Mouse (Mus musculus): ENCODE measurements around the gene Ick. TPM values are rescaled to one million over a fixed set of nuclear protein-coding genes. Genes with fewer than 3 reads are reported as not detected.
"Not testable (repeated sequence)": the region's sequence is repeated elsewhere in the genome, so short reads cannot be mapped to it uniquely, and the experiment has no call there.

Ick gene
- total RNA-seq, 1 experiment from 2014 or later = 3.4 TPM

- peak; percentile 76 for ATAC-seq (replicated peaks; ENCODE audit: insufficient number of reproducible peaks, low FRiP score, low TSS enrichment, poor library complexity, severe bottlenecking)
Measured at GRCm38 (mm10) chr9:78176201-78176727, 67.3 kb downstream of the Ick start.

DNA sequence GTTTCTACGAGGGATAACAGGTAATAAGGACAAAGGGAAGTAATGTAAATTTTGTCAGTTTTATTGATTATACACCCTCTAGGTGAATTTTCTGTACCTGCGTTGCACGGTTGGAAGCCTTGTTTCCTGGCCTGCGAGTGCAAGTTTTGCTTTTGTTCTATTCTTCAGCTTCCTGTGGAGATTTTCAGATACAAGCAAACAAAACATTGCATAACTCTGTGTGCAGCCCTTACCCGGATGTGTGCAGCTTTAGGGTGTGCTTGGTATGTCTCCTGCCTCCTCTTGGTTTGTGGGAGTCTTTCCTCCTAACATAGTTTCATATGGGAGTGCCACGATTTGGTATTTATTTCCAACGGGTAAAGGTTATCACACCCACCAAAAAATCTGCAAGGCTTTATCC lies 67.8 kb downstream of the Ick start:
- no peak for ATAC-seq (replicated peaks; ENCODE audit: insufficient number of reproducible peaks, low FRiP score, low TSS enrichment, poor library complexity, severe bottlenecking)

DNA sequence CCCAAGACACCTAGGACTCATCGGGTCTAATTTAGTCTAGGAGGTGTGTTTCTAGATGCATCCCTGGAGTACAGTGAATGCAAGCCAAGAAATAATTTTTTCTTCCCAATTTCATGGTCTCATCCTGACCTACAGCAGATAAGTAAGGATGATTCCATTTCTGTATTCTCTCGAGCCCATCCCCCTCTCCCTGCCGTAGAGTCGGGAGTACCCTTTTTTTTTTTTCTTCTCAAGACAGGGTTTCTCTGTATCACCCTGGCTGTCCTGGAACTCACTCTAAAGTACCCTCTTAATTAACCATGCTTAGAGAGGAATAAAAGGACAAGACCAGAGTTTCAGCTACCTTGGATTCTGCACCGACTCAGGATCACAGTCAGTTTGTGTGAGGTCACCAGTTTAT lies 69.2 kb downstream of the Ick start:
- no peak for ATAC-seq (replicated peaks; ENCODE audit: insufficient number of reproducible peaks, low FRiP score, low TSS enrichment, poor library complexity, severe bottlenecking)

DNA sequence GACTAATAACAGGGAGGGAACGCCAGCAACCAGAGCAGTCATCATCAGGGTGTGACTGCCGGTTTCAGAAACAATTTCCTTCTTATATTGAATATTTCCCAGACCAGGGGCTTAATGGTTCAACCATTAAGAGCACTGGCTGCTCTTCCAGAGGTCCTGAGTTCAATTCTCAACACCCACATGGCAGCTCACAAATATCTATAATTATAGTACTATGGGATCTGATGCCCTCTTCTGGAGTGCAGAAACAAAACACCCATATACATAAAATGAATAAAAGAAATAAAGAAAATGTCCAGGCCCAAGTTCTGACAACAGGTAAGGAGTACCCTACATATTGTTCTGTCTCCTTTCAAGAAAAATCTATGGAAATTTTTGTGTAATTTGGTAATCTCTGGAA lies 70.1 kb downstream of the Ick start:
- no peak for ATAC-seq (replicated peaks; ENCODE audit: insufficient number of reproducible peaks, low FRiP score, low TSS enrichment, poor library complexity, severe bottlenecking)

DNA sequence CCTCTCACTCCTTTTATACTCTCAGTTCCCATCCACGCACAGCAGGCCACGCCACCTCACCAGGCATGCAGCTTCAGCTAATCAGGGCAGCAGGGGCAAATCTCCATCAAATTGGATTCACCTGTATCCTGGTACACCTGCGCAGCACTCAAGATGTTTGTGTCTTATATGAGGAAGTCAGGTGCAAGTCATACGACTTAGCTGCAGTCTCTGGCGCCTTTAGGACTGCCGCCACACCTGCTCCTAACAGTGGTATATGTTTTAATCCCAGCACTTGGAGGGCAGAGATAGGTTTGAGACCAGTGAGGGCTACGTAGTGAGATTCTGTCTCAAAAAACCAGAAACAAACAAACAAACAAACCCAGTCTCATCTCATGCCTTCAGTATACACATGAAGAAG lies 73.5 kb downstream of the Ick start, which contains the start of gene Gsta4:
Gsta4 (plus strand) TSS at position 301 of the 400 bp plus-strand sequence.
- ATAC-seq (replicated peaks; ENCODE audit: insufficient number of reproducible peaks, low FRiP score, low TSS enrichment, poor library complexity, severe bottlenecking) = not testable (repeated sequence)

DNA sequence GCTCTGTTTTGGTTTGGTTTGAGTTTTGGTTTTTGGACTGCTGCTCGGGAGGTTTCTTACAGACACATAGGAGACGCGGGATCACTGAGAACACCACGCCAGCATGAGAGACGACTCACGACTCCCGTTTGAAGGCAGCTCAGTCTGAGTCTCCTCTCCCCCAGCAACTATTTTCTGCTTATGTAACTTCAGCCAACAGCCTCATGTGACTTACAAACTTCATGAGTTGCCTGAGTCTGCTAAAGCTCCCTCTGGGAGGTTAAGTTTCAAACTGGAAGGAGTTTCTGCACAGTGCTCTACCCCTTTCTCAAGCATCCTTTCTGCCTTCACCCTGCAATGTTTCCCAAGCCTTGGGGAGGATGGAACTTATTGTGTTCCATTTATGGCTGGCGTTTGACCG lies 76.7 kb downstream of the Ick start:
- ATAC-seq (replicated peaks; ENCODE audit: insufficient number of reproducible peaks, low FRiP score, low TSS enrichment, poor library complexity, severe bottlenecking) = no peak

DNA sequence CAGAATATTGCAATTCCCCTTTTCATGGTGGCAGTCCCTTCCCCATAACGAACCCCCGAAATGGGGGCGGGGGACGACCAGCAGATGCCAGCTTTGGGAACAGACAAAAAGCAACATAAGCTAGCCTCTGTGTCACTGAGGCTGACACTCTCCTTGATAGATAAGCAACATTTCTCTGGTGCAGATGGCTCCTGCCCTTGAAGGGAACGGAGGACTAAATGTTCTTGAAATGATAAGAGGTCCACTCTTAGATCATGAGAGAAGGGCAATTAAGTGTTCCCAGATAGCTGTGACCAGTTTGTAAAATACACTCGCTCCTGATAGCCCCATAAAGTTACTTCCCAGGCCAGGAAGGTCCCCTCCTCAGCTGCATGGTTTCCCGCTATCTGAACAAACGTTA lies 79.9 kb downstream of the Ick start:
- ATAC-seq (replicated peaks; ENCODE audit: insufficient number of reproducible peaks, low FRiP score, low TSS enrichment, poor library complexity, severe bottlenecking) = no peak

DNA sequence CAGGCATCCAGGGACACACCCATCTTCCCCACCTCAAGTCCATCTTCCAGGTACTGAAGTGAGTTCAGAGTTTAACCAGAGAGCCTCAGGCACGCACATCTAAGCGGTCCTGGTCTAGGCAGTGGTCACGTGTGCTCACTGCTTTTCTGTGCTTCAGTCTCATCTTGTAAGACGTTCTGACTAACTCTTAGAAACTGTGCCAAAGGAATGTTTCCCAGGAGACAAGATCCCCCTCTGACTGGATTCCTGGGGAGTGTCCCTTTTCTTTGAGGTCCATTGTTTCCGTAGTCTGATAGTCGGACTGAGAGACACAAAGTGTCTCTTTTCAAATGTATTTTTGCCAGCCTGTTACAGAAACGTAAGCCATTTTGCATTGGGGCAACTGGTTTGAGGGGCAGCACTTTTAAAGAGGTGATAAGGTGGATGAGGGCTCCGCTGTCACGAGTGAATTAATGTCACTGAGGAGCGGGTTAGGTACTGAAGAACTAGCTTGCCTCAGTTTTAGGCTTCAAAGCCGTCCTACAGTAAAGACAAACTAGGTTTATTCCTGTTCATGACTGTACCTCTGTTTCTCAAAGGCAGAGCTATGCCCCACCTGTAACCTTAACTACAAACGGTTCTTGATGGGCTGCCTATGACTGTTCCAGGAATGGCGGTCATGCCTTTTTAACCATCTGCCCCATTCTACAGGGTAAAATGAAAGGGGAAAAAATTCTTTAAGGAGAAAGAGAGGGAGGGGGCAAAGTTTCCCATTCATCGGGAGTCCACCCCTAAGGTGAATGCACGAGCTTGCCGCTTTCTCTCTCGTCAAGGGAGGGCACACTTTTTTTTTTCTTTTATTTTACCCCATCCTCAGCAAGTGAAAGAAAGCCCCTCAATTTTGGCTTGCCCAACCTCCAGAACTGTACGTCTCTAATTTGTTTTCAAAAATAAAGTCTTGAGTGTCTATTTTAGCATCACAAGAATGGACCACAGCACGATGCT lies 82.0 kb downstream of the Ick start:
- no peak for ATAC-seq (replicated peaks; ENCODE audit: insufficient number of reproducible peaks, low FRiP score, low TSS enrichment, poor library complexity, severe bottlenecking)

GRCm38 (mm10) chr9:78191736-78192135 lies 82.7 kb downstream of the Ick start:
- ATAC-seq (replicated peaks; ENCODE audit: insufficient number of reproducible peaks, low FRiP score, low TSS enrichment, poor library complexity, severe bottlenecking) = peak; percentile 48

- ATAC-seq (replicated peaks; ENCODE audit: insufficient number of reproducible peaks, low FRiP score, low TSS enrichment, poor library complexity, severe bottlenecking) = peak; percentile 76
Measured at GRCm38 (mm10) chr9:78193902-78194597, 85.1 kb downstream of the Ick start.

DNA sequence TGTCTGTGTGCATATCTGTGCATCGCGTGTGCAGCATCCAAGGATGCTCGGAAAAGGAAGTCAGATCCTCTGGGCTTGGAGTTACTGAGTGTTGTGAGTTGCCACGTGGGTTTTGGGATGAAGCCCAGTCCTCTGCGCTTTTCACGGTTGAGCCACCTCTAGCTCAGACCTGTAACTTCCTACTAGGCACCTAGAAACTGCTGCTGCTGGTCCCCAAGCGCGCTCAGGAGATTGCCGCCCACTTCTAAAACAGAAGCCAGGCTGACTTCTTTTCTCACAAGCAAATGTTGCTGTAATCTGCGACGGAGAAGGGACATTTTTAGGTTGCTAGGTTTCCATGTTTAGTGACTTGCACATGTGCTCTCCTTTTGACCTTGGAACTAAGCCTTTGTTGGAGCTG lies 86.0 kb downstream of the Ick start:
- no peak for ATAC-seq (replicated peaks; ENCODE audit: insufficient number of reproducible peaks, low FRiP score, low TSS enrichment, poor library complexity, severe bottlenecking)

DNA sequence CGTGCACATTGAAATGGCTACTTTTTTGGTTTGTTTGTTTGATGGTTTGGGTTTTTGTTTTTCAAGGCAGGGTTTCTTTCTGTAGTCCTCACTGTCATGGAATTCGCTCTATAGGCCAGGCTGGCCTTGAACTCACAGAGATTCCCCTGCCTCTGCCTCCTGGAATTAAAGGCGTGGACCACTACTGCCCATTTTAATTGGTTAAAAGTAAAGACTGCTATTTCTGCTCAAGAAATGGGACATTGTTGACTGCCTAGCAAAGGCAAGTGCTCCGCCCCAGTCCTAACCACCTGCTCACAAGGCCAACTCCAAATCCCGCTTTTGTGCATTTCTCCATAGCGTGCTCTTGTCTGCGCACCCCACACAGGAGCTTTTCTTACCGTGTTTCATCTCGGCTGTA lies 88.8 kb downstream of the Ick start:
- ATAC-seq (replicated peaks; ENCODE audit: insufficient number of reproducible peaks, low FRiP score, low TSS enrichment, poor library complexity, severe bottlenecking) = no peak

DNA sequence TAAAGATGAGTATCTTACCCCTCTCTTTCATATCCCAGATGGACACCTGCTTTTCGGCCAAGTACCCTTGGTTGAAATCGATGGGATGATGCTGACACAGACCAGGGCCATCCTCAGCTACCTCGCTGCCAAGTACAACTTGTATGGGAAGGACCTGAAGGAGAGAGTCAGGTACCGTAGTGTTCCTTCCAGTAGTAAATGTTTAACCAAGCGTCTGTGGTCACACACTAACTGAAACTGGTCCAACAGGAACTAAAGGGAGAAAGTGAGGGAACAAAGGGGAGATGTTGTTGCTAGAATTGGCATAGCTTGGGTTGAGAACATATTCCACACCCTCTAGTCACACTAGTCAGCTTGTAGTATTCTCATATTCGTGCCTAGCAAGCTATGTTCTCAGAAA lies 95.2 kb downstream of the Ick start:
- no peak for ATAC-seq (replicated peaks; ENCODE audit: insufficient number of reproducible peaks, low FRiP score, low TSS enrichment, poor library complexity, severe bottlenecking)

GRCm38 (mm10) chr9:78208956-78209355 lies 100.0 kb downstream of the Ick start:
- ATAC-seq (replicated peaks; ENCODE audit: insufficient number of reproducible peaks, low FRiP score, low TSS enrichment, poor library complexity, severe bottlenecking) = no peak

DNA sequence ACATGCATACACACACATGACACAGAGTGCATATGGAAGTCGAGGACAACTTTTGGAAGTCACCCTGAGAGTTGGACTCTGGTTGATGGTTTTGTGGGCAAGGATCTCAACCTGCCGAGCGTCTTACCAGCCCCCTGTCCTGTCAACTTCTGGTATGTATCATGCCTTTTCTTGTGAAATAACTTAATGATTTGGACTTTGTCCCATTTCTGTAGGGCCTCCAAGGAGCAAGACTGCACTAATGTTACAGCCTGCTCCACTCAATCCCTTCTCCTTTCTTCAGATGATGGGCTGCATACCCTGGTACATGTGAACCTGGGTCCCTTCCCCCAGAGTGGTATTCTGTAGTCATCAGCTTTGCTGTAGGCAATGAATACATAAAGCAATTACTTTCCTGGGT lies 101.1 kb downstream of the Ick start:
- ATAC-seq (replicated peaks; ENCODE audit: insufficient number of reproducible peaks, low FRiP score, low TSS enrichment, poor library complexity, severe bottlenecking) = no peak

- ATAC-seq (replicated peaks; ENCODE audit: insufficient number of reproducible peaks, low FRiP score, low TSS enrichment, poor library complexity, severe bottlenecking) = no peak
Measured at GRCm38 (mm10) chr9:78210821-78211220, 101.8 kb downstream of the Ick start.

DNA sequence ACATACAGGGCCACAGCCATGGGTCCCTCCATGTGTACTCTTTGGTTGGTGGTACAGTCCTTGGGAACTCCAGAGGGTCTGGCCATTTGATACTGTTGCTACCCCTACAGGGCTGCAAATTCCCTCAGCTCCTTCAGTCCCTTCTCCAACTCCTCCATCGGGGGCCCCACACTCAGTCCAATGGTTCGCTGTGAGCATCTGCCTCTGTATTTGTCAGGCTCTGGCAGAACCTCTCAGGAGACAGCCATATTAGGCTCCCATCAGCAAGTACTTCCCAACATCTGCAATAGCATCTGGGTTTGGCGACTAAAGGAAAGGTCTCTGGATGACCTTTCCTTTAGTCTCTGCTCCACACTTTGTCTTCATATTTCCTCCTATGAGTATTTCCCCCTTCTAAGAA lies 102.5 kb downstream of the Ick start:
- no peak for ATAC-seq (replicated peaks; ENCODE audit: insufficient number of reproducible peaks, low FRiP score, low TSS enrichment, poor library complexity, severe bottlenecking)

DNA sequence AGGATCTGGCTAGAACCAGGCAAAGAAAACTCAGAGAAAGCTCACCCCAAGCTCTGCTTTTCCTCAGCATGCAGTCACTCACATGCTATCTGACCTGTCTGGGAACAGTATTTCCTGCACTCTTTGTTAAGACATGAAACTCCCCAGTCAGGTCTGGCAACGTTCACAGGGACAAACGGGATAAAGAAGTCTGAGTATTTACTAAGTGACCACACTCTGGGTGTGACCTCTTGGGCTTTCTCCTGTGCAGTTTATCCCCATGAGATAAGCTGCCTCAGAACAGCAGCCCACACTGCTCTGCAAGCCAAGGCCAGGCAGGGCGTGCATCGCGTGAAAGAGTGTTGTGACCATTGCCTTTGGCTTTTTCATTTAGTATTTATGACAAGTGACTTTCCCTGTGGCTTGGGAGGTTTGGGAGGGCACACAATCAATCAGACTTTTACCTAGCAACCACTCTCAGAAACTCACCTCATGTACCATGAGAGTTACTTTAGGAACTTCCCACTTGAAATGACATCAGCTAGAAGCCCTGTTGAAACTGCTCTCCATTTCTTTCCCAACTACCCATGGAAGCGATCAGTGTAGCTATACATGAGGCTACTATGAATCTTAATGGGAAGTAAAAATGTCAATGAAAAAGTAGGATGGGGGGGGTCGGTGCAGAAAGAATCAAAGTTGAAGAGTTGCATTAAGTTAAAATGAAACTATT lies 103.5 kb downstream of the Ick start:
- ATAC-seq (replicated peaks; ENCODE audit: insufficient number of reproducible peaks, low FRiP score, low TSS enrichment, poor library complexity, severe bottlenecking) = no peak

DNA sequence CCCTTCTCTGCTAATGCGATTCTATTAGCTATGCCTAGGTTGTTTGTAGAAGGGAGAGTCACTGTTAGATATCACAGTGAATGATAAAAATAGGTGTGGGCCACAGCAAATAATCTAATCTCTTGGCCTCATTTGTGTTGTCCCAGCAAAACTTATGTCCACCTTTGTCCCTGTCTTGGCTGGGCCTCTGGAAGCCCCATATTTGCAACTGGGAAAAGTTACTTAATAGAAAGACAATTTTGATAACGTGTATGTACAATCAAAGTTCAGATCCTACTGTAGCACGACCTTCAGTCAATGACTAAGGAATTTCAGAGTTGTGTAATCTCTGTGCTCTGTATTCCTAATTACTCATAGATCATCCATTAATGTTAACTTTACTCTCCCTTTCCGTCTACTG lies 108.1 kb downstream of the Ick start:
- ATAC-seq (replicated peaks; ENCODE audit: insufficient number of reproducible peaks, low FRiP score, low TSS enrichment, poor library complexity, severe bottlenecking) = no peak

Measured in monocyte, adult 5-6 weeks (primary cell).